Mouse (Mus musculus) urinary bladder, postnatal 14 days (tissue): ENCODE data around the gene Wdtc1.

Source experiments
- DNase-seq: peaks from one replicate; pipeline ENCODE4 v3.0.0; 2021; ENCODE audit warnings: low spot score

The Wdtc1 gene

GRCm38 (mm10) chr4:133282656-133283055 lies 70.6 kb downstream of the Wdtc1 start:
- no peak for DNase-seq

DNA sequence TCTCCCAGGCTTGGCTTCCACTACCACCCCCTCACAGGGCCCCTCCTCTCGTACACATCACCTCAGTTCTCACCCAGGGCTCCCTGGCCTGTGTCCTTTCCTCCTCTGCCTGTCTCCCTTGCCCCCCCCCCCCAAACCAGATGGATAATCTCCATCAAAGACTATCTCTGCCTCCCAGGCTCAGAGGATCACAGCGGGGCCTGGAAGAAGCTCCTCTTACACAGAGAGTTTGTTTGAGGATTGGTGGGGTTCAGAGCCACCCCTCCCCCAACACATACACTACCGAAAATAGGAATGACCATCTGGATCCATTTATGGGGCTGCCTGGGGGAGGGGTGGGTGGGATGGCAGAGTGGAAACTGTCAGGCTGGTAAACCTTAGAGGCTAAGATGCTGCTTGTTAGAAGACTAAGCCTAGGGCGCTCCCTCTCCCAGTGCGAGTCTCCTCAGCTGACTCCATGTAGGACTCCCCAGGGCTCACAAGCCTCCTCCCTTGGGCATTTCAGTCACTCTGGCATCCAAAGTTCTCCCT lies 71.3 kb downstream of the Wdtc1 start:
- no peak for DNase-seq

GRCm38 (mm10) chr4:133281513-133281912 lies 71.8 kb downstream of the Wdtc1 start:
- DNase-seq, result no peak

GRCm38 (mm10) chr4:133278482-133278881 lies 74.8 kb downstream of the Wdtc1 start:
- DNase-seq, result no peak

DNA sequence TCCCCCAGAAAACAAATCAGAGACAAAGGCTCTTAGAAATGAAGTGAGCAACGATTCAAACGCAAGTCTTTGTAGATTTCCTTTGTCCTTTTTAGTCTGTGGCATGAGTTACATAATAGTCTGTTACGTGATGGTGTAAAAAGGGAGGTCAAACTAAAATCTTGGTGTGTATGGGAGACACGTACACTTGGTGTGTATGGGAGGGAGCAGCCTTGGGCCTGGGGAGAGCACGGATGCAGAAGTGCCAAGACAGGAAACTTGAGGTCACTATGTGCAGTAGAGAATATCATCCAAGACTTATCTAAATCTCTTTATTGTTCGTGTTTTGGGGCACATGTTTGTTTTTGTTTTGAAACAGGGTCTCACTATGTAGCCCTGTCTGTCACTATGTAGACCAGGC lies 75.2 kb downstream of the Wdtc1 start:
- no peak for DNase-seq

DNA sequence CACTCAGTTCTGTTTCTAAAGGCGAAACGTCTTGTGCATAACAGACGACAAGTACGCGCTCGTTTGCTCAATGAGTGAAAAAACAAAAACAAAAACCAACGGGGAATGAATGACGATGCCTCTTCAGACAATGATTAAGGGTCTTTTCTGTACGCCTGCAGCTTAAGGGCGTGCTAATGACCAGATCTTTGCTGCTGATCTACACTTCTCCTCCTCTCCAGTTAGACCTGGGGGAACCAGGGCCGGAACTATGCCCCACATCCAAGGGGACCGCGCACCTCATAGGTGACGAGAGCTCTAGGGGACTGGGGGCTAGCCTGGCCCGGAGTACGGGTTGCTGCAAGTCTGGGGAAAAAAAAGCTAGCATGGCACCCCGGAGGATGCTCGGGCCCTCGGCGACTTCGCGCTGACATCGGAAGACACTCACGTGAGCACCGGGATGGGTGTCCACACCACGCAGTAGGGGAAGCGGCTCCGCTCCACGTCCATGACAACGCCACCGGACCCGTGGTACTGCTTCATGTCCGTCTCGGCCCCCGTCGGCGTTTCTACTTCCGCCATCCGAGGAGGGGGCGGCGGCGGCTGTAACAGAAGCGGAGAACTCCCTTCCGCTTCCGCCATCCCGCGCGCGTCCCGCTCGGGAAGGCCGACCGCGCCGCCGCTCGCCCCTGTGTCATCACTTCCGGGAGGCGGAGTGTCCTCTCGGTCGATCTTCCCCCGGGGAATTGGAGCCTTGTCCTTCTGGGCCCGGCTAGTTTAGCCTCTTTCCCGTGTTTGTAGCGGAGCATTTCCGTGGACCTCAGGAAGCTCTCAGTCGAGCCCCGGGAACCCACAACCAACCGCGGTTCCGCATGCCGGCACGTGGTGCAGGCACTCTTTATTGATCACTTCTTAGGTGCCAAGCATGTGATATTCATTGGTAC lies 75.9 kb downstream of the Wdtc1 start, which contains the start of gene Tmem222:
Tmem222 (minus strand) TSS at position 689 of the 923 bp plus-strand sequence.
- peak; percentile 94 for DNase-seq

DNA sequence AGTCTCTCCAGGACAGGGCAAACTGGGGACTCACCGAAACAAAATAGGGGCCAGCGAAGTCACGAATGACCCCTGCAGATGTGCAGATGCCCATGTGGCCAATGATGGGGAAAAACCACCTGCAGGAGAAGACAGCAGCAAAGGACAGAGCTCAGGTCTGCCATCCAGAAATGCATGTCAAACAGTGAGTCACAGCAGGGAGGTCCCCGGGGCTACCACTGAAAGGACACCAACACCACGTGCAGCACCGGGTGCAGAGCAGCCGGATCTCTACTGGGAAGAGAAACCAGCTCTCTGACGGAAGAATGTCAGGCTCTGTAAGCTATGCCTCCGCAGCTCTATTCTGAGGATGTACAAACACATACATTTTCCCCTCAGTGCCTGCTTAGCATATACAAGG lies 82.4 kb downstream of the Wdtc1 start:
- no peak for DNase-seq

GRCm38 (mm10) chr4:133269596-133269995 lies 83.7 kb downstream of the Wdtc1 start:
- DNase-seq, result no peak

GRCm38 (mm10) chr4:133268931-133269330 lies 84.3 kb downstream of the Wdtc1 start:
- no peak for DNase-seq

GRCm38 (mm10) chr4:133266248-133266880 lies 86.9 kb downstream of the Wdtc1 start:
- no peak for DNase-seq

DNA sequence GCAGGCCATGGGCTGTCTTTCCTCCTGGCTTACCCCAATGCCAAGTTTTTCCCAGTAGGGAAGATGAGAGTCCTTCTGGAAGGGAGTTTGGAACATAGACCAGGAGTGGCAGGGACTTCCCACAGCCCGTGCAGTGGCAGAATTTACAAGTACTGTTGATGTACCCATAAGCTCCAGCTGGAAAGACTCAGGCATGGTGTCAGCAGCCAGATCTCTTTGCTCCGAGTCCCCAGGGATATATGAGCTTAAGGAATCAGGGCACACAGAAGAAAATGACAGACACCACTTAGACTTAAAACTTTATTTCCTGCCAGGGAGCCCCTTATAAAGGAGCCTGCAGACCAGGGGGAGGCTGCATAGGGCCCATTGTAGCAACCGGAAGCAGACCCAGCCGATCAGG lies 87.5 kb downstream of the Wdtc1 start:
- no peak for DNase-seq

- DNase-seq, result no peak
Observed at GRCm38 (mm10) chr4:133265297-133265696, 88.0 kb downstream of the Wdtc1 start.

GRCm38 (mm10) chr4:133264559-133264958 lies 88.7 kb downstream of the Wdtc1 start:
- DNase-seq, result no peak

DNA sequence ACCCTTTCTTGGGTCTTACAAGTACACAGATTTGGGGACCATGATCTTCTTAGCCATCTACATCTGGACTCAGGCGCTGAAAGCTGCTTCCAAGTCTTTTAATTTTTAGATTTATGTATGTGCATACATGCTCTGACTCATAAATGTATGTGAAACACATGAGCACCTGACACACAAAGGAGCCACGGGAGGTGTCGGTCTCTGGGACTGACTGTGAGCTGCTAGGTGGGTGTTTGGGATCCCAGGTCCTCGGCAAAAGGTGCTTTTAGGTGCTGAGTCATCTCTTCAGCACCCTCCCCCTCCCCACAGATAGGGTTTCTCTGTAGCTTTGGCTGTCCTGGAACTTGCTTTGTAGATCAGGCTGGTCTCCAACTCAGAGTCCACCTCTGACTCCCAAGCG lies 89.5 kb downstream of the Wdtc1 start:
- DNase-seq, result no peak

DNA sequence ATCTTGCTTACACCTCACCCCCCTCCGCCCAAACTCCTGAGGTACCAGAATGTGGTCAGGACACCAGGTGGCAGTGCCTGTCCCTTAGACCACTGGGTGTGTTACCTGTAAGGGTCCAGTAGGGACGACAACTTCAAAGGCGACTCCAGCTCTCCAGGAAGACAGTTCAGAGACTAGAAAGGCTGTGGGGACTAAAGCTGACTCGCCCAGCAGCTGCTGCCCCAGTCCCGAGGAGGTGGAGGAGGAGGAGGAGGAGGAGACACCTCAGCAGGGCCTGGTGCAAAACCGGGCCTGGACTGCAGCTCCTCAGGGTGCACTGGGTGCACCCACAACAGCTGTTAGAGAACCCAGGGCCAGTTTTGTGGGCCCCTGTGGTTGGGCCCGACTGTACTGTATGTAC lies 90.4 kb downstream of the Wdtc1 start, which contains the start of gene Sytl1:
Sytl1 (minus strand) TSS at position 232 of the 400 bp plus-strand sequence.
- peak; percentile 56 for DNase-seq

- no peak for DNase-seq
Observed at GRCm38 (mm10) chr4:133262375-133262765, 90.9 kb downstream of the Wdtc1 start.

DNA sequence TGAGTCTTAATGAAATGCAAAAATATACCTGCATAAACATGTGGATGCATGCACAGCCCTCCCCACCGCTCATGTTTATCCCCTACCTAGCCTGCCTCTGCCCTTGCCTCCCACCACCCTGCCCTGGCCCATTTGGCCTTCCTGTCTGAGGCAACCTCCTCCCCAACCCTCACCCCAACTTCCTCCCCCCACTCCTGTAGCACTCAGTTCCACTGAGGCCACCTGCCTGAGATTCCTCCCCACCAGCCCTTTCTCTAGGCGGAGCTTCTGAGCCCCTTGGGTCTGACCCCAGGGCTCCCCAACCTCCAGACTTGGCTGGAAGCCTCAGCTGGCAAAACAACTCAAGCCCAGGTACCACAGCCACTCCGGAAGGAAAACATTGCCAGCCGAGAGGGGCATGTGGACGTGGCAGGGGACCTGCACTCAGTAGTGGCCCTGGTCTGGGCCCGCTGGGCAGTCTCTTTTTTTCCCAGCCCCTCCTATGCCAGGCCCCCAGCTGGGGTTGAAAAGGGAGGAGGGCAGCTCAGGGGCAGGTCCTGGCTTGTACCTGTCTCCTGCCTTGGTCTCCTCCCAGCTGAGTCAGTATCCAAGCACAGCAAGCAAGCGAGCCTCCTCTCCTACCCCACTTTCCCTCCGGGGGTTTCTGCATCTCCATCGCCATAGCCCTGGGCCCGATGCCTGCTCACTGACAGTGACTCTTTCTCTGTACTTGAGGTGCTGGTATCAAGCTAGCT lies 91.5 kb downstream of the Wdtc1 start:
- peak; percentile 61 for DNase-seq

GRCm38 (mm10) chr4:133257798-133258408 lies 95.4 kb downstream of the Wdtc1 start:
- peak; percentile 72 for DNase-seq

DNA sequence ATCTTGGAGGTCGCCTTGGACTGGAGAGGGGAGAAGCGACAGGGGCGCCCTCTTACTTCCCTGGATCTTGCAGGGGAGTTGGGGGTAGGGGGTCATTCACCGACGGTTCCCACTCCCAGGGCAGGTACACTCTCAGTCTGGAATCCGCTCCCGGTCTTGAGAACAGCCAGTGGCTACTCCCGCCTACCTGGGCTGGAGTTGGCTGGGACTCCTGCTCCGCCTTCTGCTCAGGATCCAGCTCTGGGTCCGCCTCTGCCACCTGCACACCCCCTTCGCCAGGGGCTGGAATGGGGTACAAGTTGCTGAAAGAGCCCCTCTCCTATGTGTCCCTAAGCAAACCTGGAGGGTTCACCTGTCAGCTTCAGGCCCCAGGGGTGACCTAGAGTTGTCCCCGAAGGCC lies 96.1 kb downstream of the Wdtc1 start:
- peak; percentile 63 for DNase-seq

DNA sequence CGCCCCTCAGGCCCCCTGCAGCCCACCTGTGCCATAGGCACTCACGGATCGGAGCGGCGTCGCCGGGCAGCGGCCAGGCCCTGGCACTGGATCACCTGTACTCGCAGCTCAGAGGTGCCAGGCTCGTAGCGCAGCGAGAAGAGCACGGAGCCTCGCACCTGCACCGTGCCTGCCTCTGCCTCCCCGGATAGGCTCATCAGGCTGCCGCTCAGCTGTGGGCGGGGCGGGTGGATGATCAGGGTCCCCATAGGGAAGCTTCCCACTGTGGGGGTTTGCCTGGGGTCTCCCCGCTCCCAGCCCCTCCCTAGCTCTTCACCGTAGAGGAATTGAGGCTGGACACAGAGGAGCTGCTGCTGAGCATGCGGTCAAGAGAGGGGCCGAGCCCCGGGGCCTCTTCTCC lies 96.5 kb downstream of the Wdtc1 start:
- no peak for DNase-seq

GRCm38 (mm10) chr4:133255392-133255791 lies 97.9 kb downstream of the Wdtc1 start:
- DNase-seq, result no peak

DNA sequence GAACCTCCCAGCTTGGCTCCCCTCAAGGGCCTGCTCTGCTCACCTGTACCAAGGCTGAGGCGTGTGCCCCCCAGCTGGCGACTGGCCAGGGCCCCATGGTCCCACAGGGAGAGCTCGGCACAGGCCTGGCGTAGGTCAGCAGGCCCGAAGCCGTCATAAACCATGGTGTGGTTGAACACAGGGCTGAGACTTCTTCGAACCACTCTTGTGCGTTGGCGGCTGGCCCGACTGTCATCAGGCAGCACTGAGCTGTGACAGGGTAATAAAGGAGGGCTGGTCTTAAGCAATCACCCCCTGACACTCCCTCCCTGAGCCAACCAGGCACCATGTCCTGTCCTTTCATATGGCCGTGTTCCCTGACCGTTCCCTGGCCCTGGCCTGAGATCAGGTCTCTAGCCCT lies 99.9 kb downstream of the Wdtc1 start:
- DNase-seq, result no peak
